Mouse (Mus musculus) kidney, postnatal 36 days (tissue): Measurements from ENCODE around the gene Vmn1r194.
"Not testable (repeated sequence)": the region's sequence is repeated elsewhere in the genome, so short reads cannot be mapped to it uniquely, and the experiment has no call there.

ENCODE experiments used
- DNase-seq, 2 experiments: peaks; one replicate each; pipeline ENCODE4 v3.0.0; 2021 to 2022; ENCODE audit warnings: mixed read lengths in 2 of 2

The Vmn1r194 gene

DNA sequence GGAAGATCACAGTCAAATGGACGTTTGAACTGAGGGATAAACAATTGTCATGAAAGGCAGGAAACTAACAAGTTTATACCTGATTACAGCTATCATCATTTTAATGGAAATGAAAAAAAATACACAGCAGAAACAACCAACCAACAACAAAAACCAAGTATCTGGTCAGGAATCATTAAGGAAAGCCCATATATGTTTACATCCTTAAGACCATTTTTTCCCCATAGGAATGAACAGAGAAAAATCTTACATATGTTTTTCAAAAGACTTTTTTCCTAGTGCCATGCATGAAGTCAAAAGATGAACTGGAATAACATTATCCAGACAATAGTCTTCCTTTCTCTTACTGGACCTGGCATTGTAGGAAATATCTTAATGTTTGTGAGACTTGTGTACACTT lies at the start of gene Vmn1r194:
Gene Vmn1r194, plus strand, starts transcription at position 301 of the 400 bp plus-strand sequence.
- no peak for DNase-seq

DNA sequence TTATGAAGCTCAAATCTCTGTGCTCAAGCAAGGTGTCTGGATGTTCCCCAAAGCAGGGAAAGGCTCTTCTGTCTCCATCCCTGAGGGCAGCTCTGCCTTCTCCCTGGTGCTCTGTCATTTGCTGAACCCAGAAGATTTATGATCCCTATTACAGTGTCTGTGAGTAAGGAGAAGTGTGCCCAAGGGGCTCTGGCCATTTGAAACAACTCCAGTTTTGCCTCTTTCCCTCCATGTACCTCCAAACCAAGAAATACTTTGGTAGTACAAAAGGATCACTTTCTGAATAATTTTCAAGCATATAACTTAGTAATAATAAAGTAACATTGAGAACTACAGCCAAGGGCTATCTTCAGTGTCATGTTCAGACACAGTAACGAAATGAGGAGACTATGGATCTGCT lies 21.0 kb upstream of the Vmn1r194 start, which contains the start of gene Vmn1r193:
Gene Vmn1r193, minus strand, starts transcription at position 101 of the 400 bp plus-strand sequence.
- DNase-seq, result not testable (repeated sequence)

DNA sequence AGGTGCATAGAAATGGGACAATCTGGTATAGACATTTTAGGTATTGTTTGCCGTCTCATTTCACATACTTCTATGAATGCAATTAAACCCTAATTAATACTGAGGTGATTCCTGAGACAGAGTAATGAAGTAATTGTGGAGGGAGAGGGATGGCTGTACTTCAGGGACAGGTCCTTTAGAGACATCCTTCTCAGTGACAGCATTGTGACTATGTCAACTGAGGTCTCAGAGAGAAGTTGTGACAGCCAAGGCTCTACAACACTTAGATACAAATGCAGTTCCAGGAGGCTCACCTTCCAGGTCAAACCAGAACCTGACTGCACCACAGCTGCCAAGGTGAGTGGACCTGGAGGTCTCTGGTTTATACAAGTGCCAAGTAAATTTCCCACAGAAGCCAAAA lies 26.2 kb downstream of the Vmn1r194 start, which contains the start of gene Vmn1r195:
Gene Vmn1r195, plus strand, starts transcription at position 301 of the 400 bp plus-strand sequence.
- not testable (repeated sequence) for DNase-seq

DNA sequence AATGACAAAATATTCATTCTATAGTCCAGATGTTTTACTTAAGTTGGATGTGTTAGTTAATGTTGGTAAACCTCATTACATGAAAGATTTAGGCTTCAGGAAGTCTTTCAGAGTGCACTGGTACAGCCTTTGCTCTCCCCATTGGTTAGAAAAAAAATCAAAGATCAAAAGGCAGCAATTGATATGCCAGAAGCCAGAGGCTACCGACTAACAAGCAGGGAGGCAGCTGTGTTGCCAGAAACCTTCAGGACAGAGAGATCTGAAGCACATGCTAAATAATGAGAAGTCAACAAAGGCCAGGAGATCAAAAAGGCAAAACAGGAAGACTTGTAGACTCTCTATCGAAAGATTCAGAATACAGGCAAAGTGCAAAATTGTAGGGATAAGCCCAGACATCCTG lies 27.7 kb downstream of the Vmn1r194 start:
- no peak for DNase-seq

DNA sequence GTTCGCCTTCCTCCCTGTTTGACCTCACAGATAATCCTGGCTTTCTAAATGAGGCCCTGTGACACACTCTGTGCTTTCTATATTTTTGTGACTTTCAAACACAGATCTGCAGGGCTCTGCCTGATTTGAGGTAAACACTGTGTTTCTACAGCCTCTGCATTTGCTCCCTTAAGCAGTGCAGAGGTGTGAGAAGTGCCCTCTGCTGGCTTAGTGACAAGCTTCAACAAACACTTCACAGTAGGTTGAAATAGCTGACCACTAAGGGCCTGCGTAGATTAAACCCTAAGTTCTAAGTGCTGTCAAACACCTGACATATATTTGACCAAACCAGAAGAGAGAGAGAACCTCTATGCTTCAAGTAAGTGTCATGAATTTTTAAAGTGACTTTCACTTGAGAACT lies 40.6 kb downstream of the Vmn1r194 start:
- no peak for DNase-seq

DNA sequence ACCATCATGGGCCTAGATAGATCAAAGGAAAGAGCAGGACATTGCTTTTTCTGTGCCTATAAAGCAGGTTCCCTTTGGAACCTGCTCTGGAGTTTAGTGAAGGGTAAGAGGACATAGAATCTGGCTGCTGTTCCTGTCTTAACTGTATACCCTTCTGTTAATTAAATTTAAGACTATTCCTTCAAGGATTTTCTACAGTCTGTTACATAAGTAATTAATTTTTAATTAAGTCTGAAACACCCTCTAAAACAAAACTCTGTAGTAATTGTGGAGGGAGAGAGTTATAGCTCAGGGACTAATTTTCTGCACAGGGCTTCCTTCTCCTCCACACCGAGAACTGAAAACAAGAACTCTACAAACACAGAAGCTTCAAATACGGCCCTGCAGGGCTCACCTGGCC lies 45.6 kb downstream of the Vmn1r194 start, which contains the start of gene Vmn1r196:
Gene Vmn1r196, plus strand, starts transcription at position 301 of the 400 bp plus-strand sequence.
- DNase-seq, result no peak
